Mouse (Mus musculus) limb, embryonic 15.5 days (tissue): ENCODE results near the gene D430041D05Rik. TPM values are rescaled to one million over a fixed set of nuclear protein-coding genes. Genes with fewer than 3 reads are reported as not detected.

Experiments
- ATAC-seq: fragments of 200-750 bp; cut with Nextera tagmentation; 2 replicates; pipeline ENCODE4 v1.8.0; 2017; ENCODE audit warnings: low read depth, moderate TSS enrichment; ENCODE audit not compliant: insufficient number of reproducible peaks, low FRiP score, low TSS enrichment
- H3K27ac ChIP-seq: fragments of 300-500 bp; sonication (generic); 2 replicates; pipeline ENCODE4 v1.5.1; 2015; ENCODE audit warnings: moderate library complexity, mild to moderate bottlenecking, inconsistent platforms
- H3K27me3 ChIP-seq: fragments of 300-500 bp; sonication (generic); 2 replicates; pipeline ENCODE4 v1.6.1; 2015; ENCODE audit warnings: inconsistent platforms
- H3K36me3 ChIP-seq: fragments of 300-500 bp; sonication (generic); 2 replicates; pipeline ENCODE4 v1.6.1; 2015; ENCODE audit warnings: inconsistent platforms
- H3K4me1 ChIP-seq: fragments of 300-500 bp; sonication (generic); 2 replicates; pipeline ENCODE4 v1.6.1; 2015; ENCODE audit warnings: inconsistent platforms
- H3K4me2 ChIP-seq: fragments of 300-500 bp; sonication (generic); 2 replicates; pipeline ENCODE4 v1.6.1; 2015; ENCODE audit warnings: mild to moderate bottlenecking, inconsistent platforms
- H3K4me3 ChIP-seq: fragments of 300-500 bp; sonication (generic); 2 replicates; pipeline ENCODE4 v1.5.1; 2015; ENCODE audit warnings: mild to moderate bottlenecking, inconsistent platforms
- H3K9ac ChIP-seq: fragments of 300-500 bp; sonication (generic); 2 replicates; pipeline ENCODE4 v1.6.1; 2015; ENCODE audit warnings: inconsistent platforms
- H3K9me3 ChIP-seq: fragments of 300-500 bp; sonication (generic); 2 replicates; pipeline ENCODE4 v1.6.1; 2016; ENCODE audit warnings: inconsistent platforms
- WGBS: fragments of 180-500 bp; shearing (Covaris S2); methylation state at CpG from one replicate; pipeline ENCODE4 v1.1.7; 2015; 5-methylcytosine and 5-hydroxymethylcytosine counted together
- polyA plus RNA-seq: library from polyadenylated mRNA; unstranded; fragments of >200 nt; fragmentation: Nextera tagmentation; extraction: Ambion mirVana; gene quantifications from 2 replicates; pipeline ENCODE4 v1.2.1, GENCODE M21; 2015

D430041D05Rik gene
- polyA plus RNA-seq, 1 experiment from 2014 or later: 0.87 TPM

DNA sequence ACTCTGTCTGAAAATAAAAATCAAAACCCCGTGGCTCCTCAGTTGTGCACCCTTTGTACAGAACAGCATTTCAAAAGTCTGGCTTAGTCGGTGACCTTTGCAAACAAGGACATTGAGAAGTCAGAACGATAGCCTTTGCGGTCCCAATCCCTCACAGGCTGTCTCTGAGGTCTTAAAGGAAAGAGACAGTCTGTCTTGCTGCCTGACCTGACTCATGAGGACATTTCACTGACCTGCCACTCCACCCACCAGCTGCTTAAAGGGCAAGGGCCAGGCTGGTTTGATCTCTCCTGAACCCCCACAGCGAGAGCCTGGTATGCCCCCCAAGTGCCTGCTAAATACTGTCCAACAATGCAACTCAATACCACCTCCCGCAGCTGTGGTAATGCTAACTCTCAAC lies 6.8 kb downstream of the D430041D05Rik start:
- Histone ChIP-seq H3K4me1 (no peaks in the 10 kb centered on the region), H3K9ac (no peak overlapping the region), H3K36me3 (no peaks in the 10 kb centered on the region), H3K9me3 (no peaks in the 10 kb centered on the region), H3K4me3 (no peak overlapping the region), H3K27me3 (peaks cover 26% of the 10 kb centered on the region), H3K27ac (no peak overlapping the region), H3K4me2 (no peak overlapping the region)
- WGBS: 87% methylated on average over 6 of the region's 6 CpGs
- ATAC-seq: no peak

GRCm38 (mm10) chr2:104398651-104399290 lies 12.0 kb downstream of the D430041D05Rik start:
- ATAC-seq: no peak
- H3K4me2 ChIP-seq: no peak overlapping the region
- H3K4me3 ChIP-seq: no peak overlapping the region
- no peaks in the 10 kb centered on the region for H3K9me3 ChIP-seq
- H3K27me3 ChIP-seq: no peaks in the 10 kb centered on the region
- H3K36me3 ChIP-seq: no peaks in the 10 kb centered on the region
- 82% methylated on average over 6 of the region's 6 CpGs for WGBS
- no peak overlapping the region for H3K9ac ChIP-seq
- H3K27ac ChIP-seq: no peak overlapping the region
- H3K4me1 ChIP-seq: no peaks in the 10 kb centered on the region

- ATAC-seq: no peak
- Histone ChIP-seq H3K36me3 (no peaks in the 10 kb centered on the region), H3K4me3 (no peak overlapping the region), H3K9me3 (no peaks in the 10 kb centered on the region), H3K9ac (no peak overlapping the region), H3K4me2 (no peak overlapping the region), H3K27me3 (no peaks in the 10 kb centered on the region), H3K27ac (no peak overlapping the region), H3K4me1 (no peaks in the 10 kb centered on the region)
- WGBS: 70% methylated on average over 9 of the region's 9 CpGs
Measured at GRCm38 (mm10) chr2:104395961-104396360, 14.9 kb downstream of the D430041D05Rik start.

- Histone ChIP-seq H3K36me3 (no peaks in the 10 kb centered on the region), H3K4me3 (no peak overlapping the region), H3K27ac (no peak overlapping the region), H3K27me3 (no peaks in the 10 kb centered on the region), H3K4me1 (no peaks in the 10 kb centered on the region), H3K9ac (no peak overlapping the region), H3K9me3 (no peaks in the 10 kb centered on the region), H3K4me2 (no peak overlapping the region)
- no peak for ATAC-seq
- WGBS: 70% methylated on average over 2 of the region's 2 CpGs
Measured at GRCm38 (mm10) chr2:104394769-104395168, 16.0 kb downstream of the D430041D05Rik start.

DNA sequence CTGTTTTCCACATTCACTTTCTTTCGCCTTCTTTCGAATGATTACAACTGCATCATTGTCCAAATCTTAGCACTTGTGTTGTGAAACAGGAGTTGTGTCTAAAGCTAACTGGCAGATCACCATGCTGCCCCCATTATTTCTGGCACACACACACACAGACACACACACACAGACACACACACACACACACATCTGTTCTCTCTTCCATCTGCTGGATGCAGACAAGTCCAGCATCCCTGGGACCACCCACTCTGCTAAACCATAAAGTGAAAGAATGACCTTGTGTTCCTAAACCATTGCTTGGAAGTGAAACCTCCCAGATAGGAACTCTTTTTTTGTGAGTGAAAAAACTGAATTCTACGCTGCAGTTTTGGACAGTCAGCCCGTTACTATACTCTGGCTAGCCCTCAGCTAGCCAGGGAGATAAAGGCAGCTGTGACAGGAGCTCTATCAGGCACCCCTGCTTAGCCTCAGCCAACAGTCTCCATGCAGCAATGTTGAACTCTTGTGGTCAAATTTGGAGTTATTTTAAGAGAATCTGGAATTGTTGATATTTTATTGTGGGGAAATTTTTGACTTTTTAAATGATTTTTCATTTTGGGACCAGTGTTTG lies 18.0 kb downstream of the D430041D05Rik start:
- Histone ChIP-seq H3K27ac (no peak overlapping the region), H3K4me3 (no peak overlapping the region), H3K9ac (no peak overlapping the region), H3K9me3 (no peaks in the 10 kb centered on the region), H3K36me3 (no peaks in the 10 kb centered on the region), H3K4me1 (no peaks in the 10 kb centered on the region), H3K27me3 (no peaks in the 10 kb centered on the region), H3K4me2 (no peak overlapping the region)
- WGBS: 62% methylated on average over 4 of the region's 4 CpGs
- no peak for ATAC-seq

- WGBS: 91% methylated on average over 11 of the region's 11 CpGs
- no peaks in the 10 kb centered on the region for H3K4me1 ChIP-seq
- no peak overlapping the region for H3K4me3 ChIP-seq
- no peaks in the 10 kb centered on the region for H3K9me3 ChIP-seq
- H3K27ac ChIP-seq: no peak overlapping the region
- H3K9ac ChIP-seq: no peak overlapping the region
- ATAC-seq: no peak
- no peaks in the 10 kb centered on the region for H3K36me3 ChIP-seq
- H3K4me2 ChIP-seq: no peak overlapping the region
- H3K27me3 ChIP-seq: no peaks in the 10 kb centered on the region
Measured at GRCm38 (mm10) chr2:104389231-104389630, 21.6 kb downstream of the D430041D05Rik start.

DNA sequence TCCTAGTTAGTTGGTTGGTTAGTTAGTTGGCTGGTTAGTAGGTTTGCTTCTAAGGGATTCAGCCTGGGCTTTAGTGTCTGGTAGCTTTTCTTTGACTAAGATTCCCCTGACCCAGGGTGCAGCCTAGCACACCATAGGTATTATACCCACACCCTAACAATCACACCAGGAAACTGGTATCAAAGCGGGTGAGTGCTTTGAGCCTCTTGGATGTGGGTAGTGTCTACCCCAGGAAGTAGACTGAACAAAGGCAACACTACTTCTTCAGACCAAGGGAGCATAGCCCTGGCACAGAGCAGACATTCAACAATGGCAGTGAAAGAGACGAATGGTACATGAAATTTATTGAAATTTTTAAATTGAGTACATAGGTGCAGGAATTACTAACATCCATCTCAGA lies 24.9 kb downstream of the D430041D05Rik start:
- Histone ChIP-seq H3K9me3 (no peaks in the 10 kb centered on the region), H3K27ac (no peak overlapping the region), H3K4me3 (no peak overlapping the region), H3K36me3 (no peaks in the 10 kb centered on the region), H3K9ac (no peak overlapping the region), H3K27me3 (no peaks in the 10 kb centered on the region), H3K4me2 (no peak overlapping the region), H3K4me1 (no peaks in the 10 kb centered on the region)
- ATAC-seq: no peak
- WGBS: 71% methylated on average over 2 of the region's 2 CpGs

DNA sequence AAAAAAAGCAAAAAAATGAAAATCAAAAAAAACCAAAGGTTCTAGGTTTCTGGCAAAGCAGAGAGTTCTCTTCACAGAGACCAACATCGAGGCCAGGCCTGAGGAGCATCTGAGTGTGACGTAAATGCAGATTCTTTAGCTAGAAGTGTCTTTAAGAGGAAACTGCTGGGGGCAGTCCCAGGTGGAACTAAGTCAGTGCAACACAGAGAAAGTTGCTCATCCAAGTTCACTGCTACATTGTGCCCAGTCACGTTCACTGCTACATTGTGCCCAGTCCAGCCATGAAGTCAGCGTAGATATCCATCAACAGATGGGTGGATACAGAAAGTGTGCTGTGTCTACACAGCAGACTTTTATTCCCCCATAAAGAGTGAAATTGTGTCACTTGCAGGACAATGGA lies 27.2 kb downstream of the D430041D05Rik start:
- no peaks in the 10 kb centered on the region for H3K9me3 ChIP-seq
- no peak overlapping the region for H3K9ac ChIP-seq
- no peak overlapping the region for H3K4me2 ChIP-seq
- no peaks in the 10 kb centered on the region for H3K4me1 ChIP-seq
- H3K4me3 ChIP-seq: no peak overlapping the region
- H3K27me3 ChIP-seq: peaks cover 3% of the 10 kb centered on the region; the same call in 1 of the 2 replicates
- no peak overlapping the region for H3K27ac ChIP-seq
- no peak for ATAC-seq
- no peaks in the 10 kb centered on the region for H3K36me3 ChIP-seq
- 83% methylated on average over 4 of the region's 4 CpGs for WGBS

GRCm38 (mm10) chr2:104382813-104383212 lies 28.0 kb downstream of the D430041D05Rik start:
- no peaks in the 10 kb centered on the region for H3K36me3 ChIP-seq
- peaks cover 3% of the 10 kb centered on the region; the same call in 1 of the 2 replicates for H3K27me3 ChIP-seq
- no peak overlapping the region for H3K4me2 ChIP-seq
- H3K9ac ChIP-seq: no peak overlapping the region
- no peak overlapping the region for H3K4me3 ChIP-seq
- no peak for ATAC-seq
- H3K9me3 ChIP-seq: no peaks in the 10 kb centered on the region
- WGBS: 74% methylated on average over 6 of the region's 6 CpGs
- H3K4me1 ChIP-seq: no peaks in the 10 kb centered on the region
- no peak overlapping the region for H3K27ac ChIP-seq

DNA sequence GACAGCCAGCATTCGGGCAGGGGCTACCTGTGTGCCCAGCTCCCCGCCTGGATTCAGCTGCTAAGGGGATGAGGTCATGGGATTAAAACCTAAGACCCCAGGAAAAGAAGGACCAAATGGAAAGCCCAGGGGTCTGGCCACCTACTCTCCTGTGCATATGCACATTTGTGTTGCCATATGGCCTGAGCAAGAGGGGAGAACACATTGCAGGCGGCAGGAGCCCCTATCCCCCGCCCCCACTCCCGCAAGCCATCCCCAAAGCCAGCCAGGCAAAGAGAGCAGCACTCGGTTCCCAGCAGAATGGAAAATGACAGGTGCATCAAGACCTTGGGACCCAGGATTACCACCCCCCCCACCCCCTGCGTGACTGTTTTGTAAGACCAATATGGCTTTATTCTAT lies 31.5 kb downstream of the D430041D05Rik start:
- H3K9me3 ChIP-seq: no peaks in the 10 kb centered on the region
- no peak overlapping the region for H3K27ac ChIP-seq
- H3K36me3 ChIP-seq: no peaks in the 10 kb centered on the region
- no peak overlapping the region for H3K4me3 ChIP-seq
- WGBS: 24% methylated on average over 7 of the region's 7 CpGs
- no peak overlapping the region for H3K9ac ChIP-seq
- H3K4me1 ChIP-seq: 0 out of 2 replicates have a peak, but pooled peaks cover 3% of the 10 kb centered on the region
- ATAC-seq: no peak
- no peak overlapping the region for H3K4me2 ChIP-seq
- peaks cover 3% of the 10 kb centered on the region; the same call in 1 of the 2 replicates for H3K27me3 ChIP-seq

DNA sequence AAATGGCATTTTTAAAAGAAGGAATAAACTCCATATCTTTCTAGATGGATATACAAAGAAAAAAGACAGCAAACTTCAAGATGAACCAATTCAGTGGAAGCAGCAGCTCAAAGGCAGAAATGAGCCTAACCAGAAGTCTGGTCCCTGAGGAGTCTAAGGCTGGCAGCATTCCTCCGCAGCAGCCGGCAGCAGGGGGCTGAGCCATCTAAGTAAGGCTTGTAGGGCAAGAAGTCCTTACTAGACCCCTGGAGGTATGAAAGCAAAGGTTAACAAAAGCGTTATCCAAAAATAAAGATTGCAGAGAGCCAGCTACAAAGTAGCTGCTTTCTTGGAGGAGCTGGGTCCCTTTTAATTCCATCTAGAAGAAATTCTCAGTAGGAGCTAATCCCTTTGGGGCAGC lies 32.0 kb downstream of the D430041D05Rik start:
- Histone ChIP-seq H3K4me2 (no peak overlapping the region), H3K9me3 (no peaks in the 10 kb centered on the region), H3K9ac (no peak overlapping the region), H3K27ac (no peak overlapping the region), H3K4me3 (no peak overlapping the region), H3K36me3 (no peaks in the 10 kb centered on the region), H3K4me1 (0 out of 2 replicates have a peak, but pooled peaks cover 3% of the 10 kb centered on the region), H3K27me3 (peaks cover 3% of the 10 kb centered on the region; the same call in 1 of the 2 replicates)
- 9% methylated on average over 3 of the region's 3 CpGs for WGBS
- no peak for ATAC-seq

- 0 out of 2 replicates have a peak, but pooled peaks cover 3% of the 10 kb centered on the region for H3K4me1 ChIP-seq
- H3K9me3 ChIP-seq: no peaks in the 10 kb centered on the region
- H3K27ac ChIP-seq: no peak overlapping the region
- no peak for ATAC-seq
- no peak overlapping the region for H3K4me2 ChIP-seq
- H3K4me3 ChIP-seq: no peak overlapping the region
- WGBS: 62% methylated on average over 2 of the region's 2 CpGs
- no peaks in the 10 kb centered on the region for H3K36me3 ChIP-seq
- H3K27me3 ChIP-seq: peaks cover 3% of the 10 kb centered on the region; the same call in 1 of the 2 replicates
- H3K9ac ChIP-seq: no peak overlapping the region
Measured at GRCm38 (mm10) chr2:104377990-104378389, 32.8 kb downstream of the D430041D05Rik start.
